Mouse (Mus musculus): Measurements from ENCODE around the gene Elmo1. TPM values are rescaled to one million over a fixed set of nuclear protein-coding genes. Genes with fewer than 3 reads are reported as not detected.

The Elmo1 gene
- total RNA-seq, 2 experiments from 2014 or later, result 45.7 to 47.2 TPM

DNA sequence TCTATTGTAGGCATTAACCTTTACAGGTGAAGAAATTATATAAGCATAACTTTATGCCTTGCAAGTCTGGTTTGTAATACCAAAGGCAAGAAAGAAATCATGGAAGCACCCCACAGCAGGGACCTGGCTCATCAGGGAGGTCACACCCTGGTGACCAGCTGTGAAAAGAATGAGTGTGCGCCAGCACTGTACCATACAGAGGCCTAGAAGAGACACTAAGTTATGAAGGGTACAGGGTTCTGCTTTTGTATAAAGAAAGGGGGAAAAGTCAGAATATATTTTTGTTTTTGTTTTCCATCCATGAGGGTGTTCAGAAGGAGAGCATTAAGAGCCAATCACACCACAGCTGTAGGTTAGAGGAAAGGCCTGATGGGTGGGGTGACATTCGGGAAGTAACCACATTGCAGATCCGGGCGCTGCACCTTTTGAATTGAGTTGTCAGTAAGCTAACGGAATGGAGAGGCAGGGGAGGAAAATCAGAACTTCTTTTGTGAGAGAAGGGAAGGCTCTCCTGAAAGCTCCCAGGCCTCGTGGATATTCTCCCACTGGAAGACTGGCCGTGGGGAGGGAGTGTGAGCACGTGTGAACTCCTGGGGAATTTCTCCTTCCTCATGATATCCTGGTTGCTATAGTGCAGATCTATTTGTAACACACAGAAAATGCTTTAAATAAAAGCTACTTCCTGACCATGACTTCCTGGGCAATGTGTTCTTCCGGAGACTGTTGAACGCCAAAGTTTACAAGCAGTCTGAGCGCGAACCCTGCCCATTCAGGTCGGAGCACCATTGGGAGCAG lies 94.0 kb downstream of the Elmo1 start:
- intact Hi-C loops (cut with DNase I), result loop anchor here (5.0 kb wide), 1 partner anchor 92 kb away; the partner anchor contains the start of gene Elmo1

DNA sequence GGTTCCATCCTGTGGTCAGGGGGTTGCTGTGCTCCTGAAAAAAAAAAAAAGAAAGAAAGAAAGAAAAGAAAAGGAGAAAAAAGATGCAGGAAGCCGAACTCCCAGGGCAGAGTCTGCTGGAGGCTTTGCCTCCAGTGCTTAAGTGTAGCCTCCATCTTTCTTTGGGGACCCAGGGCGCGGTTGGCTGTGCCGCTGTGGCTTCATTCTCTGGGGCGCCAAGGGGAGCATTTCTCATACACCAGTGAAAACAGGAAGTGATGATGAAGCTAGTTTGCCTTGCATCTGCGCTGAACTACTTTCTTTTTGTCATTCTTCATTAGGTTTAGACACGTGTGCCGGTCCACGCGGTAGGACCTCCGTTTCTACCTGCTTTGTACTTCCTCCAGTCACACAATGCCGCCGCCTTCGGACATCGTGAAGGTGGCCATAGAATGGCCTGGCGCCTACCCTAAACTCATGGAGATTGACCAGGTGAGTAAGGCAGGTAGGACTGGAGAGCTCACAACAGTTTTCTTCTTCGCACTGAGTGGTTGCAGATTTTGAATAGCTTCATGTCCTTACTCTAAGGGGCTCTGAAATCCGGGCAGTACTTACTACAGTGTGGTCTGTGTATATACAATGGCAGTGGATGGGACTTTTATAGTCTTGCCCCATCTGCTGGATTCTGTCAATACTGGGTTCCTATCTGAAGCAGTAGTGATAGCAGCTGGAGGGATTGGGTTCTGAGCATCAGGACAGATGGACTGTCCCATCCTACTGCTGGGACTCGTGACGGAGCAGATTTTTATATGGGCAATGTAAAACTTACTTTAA lies 94.8 kb downstream of the Elmo1 start:
- intact Hi-C loops (cut with DNase I), result no loop called here
- no peak for DNase-seq (ENCODE audit: extremely low spot score in 1 of 2, low spot score in 2 of 2)

More for the DNA sequence above, 94.0 kb downstream of the Elmo1 start:
- peak in 1 of 2 experiments; percentile 47 for DNase-seq (ENCODE audit: extremely low spot score in 1 of 2, low spot score in 2 of 2)

DNA sequence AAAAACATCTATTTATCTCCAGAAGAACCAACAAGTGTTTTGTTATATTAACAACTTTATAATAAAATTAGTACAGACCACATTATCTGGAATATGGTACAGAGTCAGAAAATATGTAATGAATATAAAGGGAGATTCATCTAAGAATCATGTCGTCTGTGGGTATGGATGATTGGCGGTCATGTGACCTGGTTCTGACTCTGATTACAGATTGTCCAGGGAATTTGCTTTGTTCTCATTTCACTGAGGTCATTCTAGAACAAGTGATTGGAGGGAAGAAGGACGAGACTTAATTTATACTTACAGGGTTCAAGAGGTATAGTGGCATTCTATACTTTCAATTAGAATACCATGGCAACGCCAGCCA lies 95.4 kb downstream of the Elmo1 start:
- intact Hi-C loops (cut with DNase I), result no loop called here
- DNase-seq (ENCODE audit: extremely low spot score in 1 of 2, low spot score in 2 of 2), result no peak

DNA sequence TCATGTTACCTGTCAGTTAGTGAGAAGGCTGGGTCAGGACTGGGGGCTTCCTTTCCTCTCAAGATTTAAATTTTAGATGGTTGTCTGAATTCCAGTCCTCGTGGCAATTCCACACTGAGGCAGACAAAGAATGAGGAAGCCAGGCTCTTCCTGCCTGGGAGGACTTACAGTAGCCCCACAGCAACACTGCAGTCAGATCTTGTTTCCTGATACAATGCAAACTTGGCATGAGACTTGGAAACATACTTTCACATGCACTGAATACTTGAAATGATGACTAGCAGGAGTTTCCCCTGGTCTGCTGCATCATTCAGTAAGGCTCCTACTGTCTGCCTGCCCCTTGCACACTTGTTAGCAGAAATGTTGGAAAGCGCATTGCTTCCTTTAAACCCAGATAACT lies 97.3 kb downstream of the Elmo1 start:
- no peak for DNase-seq (ENCODE audit: extremely low spot score in 1 of 2, low spot score in 2 of 2)
- intact Hi-C loops (cut with DNase I), result no loop called here

DNA sequence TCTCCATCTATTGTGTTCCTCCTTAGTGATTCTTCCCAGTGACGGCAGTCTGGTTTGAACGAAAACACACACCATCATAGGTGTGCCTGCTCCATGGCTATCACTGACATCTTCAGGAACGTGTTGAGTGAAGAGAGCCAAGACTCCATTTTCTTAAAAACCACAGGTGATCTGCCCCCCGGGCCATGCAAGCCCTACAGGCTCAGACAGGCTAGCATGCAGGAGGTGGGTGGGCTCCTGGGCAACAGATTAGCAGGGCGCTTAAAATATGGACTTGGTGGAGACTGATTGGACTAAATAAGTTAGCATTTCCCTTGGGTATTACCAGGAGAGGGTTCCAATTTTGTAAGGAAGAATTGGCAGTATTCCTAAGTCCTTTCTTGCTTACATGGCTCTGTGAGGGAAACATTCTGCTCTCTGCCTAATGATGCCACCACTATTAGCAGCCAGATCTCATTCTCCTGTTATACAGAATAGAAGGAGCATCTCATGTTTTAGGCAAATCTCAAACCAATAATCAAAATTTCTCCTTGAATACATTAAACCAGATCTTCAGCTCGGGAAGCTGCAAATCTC lies 101.7 kb downstream of the Elmo1 start:
- no peak for DNase-seq (ENCODE audit: extremely low spot score in 1 of 2, low spot score in 2 of 2)
- intact Hi-C loops (cut with DNase I), result no loop called here

DNA sequence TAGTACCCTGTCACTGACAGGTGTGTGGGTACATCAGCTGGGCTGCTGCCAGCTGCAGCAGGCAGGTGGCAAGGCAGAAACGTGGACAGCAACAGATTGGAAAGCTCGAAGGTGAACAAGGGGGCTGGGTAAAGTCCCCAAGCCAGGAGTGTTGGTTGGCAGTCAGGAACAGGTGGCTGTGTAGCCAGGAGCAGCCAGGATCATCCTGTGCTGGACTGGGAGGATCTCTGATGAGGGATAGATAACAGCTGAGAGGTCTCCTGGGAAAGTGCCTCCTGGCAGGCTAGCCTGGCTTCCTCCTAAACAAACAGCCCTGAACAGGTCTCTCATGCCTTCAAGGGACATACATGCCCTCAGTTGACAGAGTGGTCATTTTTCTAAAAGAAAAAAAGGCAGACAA lies 110.2 kb downstream of the Elmo1 start:
- intact Hi-C loops (cut with DNase I), result no loop called here
- DNase-seq (ENCODE audit: extremely low spot score in 1 of 2, low spot score in 2 of 2), result no peak

DNA sequence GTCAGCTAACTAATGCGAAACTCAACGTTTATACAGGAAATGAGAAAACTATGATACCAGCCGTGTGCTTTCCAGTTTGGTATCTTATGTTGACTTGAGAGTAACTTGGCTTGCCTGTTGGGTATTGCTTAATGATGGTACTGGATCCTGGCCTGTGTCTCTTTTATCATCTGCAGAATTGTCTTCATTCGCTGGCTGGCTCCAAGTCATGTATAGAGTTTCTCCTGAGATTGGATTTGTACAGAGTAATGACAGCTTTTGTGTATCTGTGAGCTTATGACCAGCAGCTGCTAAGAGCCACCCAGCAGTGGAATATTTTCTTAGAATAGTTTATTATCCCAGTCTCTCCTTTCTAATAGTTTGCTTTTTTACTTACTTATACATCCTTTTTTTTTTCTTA lies 112.2 kb downstream of the Elmo1 start:
- intact Hi-C loops (cut with DNase I), result no loop called here
- no peak for DNase-seq (ENCODE audit: extremely low spot score in 1 of 2, low spot score in 2 of 2)

DNA sequence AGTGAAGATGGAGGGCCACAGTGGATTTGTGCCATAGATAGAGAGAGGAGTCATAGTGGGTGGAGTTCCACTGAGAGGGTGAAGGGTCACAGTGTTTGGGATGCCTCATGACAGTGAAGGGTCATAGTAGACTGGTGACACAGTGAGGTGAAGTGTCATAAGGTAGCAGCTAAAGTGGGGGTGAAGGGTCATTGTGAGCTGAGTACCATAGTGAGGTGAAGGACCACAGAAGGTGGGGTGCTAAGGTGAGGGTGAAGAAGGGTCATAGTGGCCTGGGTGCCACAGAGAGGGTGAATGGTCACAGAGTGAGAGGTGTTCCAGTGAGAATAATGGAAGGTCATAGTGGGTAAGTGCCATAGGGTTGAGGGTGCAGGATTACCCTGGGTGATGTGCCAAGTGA lies 113.8 kb downstream of the Elmo1 start:
- no peak for DNase-seq (ENCODE audit: extremely low spot score in 1 of 2, low spot score in 2 of 2)
- intact Hi-C loops (cut with DNase I), result no loop called here

DNA sequence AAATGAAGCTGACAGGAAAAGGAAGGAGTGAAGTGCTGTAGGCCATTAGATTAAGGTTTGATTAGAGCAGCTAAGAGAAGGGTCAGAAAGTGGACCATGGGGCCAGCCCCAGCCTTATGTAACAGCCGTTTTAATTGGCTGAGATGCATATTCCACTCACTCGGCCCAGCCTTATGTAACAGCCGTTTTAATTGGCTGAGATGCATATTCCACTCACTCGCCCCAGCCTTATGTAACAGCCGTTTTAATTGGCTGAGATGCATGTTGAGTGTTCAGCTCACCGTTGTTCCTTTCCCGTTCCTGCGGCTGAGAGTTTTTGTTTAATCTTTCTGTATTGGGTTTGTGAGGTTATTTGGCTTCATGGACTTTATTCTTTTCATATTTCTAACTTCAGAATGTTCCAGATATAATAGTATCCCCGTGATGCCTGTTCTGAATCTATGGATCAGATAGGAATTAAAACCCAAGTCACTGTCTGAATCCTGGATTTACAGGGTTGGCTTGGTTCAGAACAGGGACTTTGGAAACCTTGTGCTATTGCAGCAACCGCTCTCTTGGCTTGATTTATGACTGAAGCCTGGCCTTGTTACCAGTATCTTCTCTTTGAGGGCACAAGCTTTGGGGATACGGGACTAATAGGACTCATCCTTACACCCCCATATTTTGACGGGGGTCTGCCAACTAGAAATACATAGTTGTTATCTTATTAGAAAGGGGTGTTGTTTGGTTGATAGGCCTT lies 114.8 kb downstream of the Elmo1 start:
- intact Hi-C loops (cut with DNase I), result no loop called here
- DNase-seq (ENCODE audit: extremely low spot score in 1 of 2, low spot score in 2 of 2), result no peak

DNA sequence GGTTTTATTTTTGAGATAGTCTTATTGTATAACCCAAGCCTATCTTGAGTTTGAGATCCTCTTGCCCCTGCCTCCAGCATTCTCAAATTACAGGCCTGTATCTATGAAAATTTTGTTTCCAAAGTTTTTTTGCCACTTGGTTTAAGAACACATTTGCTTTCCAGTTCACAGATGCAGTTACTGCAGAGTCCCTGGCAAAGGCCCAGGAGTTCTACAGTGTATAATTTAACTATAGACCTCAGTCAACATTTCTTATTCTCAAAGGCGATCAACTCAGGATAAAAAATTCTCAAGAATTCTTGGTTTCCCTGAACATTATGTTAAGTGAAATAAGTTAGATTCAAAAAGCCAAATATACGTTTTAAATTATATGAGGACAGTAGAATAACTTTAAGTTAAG lies 115.3 kb downstream of the Elmo1 start:
- DNase-seq (ENCODE audit: extremely low spot score in 1 of 2, low spot score in 2 of 2), result no peak
- intact Hi-C loops (cut with DNase I), result no loop called here

DNA sequence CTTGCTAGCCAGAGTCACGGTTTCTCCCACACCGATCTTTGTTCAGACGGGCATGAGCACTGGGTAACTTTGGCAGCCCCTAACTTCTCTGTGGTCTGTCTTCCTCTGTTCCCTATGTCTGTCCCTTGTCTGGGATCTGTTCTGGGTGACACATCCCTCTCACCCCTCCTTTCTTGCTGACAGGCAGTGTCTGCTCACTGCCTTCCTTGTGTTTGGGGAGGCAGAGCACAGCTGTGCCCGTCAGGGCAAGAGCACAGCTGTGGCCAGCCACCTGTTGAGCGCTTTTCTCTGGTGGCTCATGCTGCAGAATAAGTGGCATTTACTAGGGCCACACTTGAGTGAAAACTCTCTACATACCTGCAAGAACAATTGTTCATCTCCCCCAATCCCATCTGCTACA lies 116.7 kb downstream of the Elmo1 start:
- DNase-seq (ENCODE audit: extremely low spot score in 1 of 2, low spot score in 2 of 2), result peak in 1 of 2 experiments; percentile 33
- intact Hi-C loops (cut with DNase I), result no loop called here

DNA sequence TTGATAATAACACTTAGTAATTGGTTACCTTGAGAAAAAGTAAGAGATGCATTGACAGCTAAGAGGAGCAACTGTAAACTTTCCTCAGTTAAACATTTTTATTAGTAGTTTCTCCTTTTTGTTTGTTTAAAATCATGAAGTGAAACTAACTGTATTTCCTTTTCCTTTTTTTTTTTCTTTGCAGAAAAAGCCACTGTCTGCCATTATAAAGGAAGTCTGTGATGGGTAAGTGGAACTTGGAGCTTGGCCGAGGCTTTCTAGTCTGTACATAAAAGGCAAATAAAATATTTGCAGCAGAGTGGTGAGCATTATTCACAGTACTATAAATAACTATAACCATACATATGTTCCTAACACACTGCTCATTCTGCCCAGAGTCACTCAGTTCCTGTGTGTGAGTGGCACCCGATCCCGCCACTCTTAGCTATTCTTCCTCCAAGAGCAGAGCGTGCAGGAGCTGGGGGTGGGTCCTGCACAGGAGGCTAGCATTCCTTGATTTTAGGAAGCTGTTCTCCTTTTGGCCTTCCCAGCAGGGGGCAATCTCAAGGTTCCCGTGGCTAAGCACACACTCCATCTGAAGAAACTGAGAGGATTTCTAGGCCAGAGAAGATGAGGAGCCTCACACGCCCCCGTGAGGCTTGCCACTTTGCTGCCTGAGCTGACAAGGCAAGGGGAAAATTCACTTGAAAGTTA lies 117.7 kb downstream of the Elmo1 start:
- intact Hi-C loops (cut with DNase I), result no loop called here
- peak in 1 of 2 experiments; percentile 30 for DNase-seq (ENCODE audit: extremely low spot score in 1 of 2, low spot score in 2 of 2)

DNA sequence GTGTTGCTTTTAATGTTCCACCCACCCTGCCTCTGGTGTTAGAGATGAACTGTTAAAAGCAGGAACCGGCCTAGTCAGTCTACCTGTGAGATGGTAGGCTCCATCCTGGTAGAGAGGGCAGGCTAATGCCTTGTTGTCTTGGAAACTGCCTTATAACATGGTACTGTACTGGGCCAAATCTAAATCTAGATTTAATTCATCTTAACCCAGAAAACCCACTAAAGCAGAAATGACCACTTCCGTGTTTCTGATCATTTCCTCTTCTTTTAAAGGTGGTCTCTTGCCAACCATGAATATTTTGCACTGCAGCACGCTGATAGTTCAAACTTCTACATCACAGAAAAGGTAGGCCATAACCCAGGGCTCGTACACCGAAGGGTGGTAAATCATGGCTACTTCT lies 118.5 kb downstream of the Elmo1 start:
- intact Hi-C loops (cut with DNase I), result no loop called here

DNA sequence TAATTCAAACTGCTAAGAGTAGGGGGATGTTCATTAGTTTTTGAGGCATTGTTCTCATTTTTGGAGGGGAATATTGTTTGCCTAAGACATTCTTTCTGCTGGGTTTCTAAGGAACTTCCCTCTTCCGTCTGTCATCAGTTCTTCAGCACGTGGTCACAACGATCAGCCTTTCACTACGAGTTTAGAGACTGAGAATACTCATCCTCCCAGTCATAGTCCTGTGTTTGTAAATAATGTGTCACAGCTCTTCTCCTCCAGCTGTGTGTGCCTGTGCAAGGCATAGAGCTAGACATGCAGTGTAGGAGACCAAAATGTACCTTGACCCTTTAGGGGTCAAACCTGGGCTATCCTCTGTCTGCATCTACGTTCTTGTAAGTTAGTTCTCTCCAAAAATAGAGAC lies 121.4 kb downstream of the Elmo1 start:
- intact Hi-C loops (cut with DNase I), result no loop called here
- no peak for DNase-seq (ENCODE audit: extremely low spot score in 1 of 2, low spot score in 2 of 2)

More for the DNA sequence above, 118.5 kb downstream of the Elmo1 start:
- no peak for DNase-seq (ENCODE audit: extremely low spot score in 1 of 2, low spot score in 2 of 2)

DNA sequence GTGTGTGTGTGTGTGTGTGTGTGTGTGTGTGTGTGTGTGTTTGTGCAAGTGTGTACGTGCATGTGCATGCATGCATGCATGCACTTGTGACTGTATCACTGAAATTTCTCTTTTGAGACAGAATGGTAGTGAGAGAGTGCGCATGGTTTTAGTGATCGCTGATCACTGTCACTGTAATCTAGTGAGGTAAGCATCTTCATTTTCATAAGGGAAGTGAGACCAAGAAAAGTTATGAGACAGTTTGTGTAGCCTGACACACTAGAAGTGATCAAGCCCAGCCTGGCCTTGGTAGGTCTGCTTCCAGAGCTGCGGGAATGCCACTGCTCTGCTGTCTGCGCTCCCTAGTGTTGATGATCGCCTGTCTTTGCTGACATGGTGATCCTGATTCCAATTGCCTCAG lies 122.3 kb downstream of the Elmo1 start:
- no peak for DNase-seq (ENCODE audit: extremely low spot score in 1 of 2, low spot score in 2 of 2)
- intact Hi-C loops (cut with DNase I), result no loop called here

DNA sequence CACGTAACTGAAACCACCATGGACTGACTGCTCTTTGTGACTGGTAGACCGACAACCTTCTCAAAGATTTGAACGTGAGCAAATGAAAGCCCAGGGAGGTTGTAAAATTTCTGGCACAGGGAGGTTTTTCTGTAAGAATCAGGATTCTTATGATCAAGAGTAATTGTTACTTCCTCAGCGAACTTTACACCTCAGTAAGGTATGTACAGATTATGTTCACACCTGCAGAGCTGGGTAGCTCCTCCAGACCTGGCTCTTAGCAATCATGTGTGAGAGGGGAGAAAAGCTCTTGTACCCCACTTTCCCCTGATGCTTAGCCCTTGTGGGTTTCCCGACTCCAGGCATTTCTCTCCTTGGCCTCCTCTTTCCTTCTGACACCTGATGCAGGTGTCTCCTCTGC lies 123.5 kb downstream of the Elmo1 start:
- DNase-seq (ENCODE audit: extremely low spot score in 1 of 2, low spot score in 2 of 2), result no peak
- intact Hi-C loops (cut with DNase I), result no loop called here

DNA sequence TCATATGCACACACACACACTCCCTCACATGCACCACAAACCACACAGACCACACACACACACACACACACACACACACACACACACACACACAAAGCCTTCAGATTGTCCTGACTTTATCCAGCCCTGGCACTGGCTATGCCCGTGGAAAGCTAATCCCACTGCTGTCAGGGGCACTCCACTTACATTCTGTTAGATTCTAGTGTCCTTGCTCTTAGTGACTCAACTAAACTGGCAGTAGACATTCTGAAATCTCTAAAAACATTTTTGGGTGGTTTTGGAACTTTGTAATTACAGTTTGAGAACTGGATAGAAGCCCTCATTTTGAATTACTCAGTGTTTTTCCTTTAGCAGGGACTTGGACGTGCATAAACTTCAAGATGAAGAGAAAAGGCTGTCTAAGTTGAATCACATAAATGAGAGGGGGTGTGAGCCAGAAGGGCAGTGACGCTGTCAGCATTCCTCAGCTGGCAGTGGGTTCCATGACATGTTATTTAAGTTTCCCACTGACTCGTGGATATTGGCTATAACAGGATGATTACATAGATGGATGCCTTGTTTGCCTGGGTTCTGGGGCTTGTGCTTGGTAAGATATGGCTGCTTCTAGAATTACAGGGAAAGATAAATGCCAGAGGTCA lies 127.2 kb downstream of the Elmo1 start:
- no peak for DNase-seq (ENCODE audit: extremely low spot score in 1 of 2, low spot score in 2 of 2)
- intact Hi-C loops (cut with DNase I), result no loop called here

DNA sequence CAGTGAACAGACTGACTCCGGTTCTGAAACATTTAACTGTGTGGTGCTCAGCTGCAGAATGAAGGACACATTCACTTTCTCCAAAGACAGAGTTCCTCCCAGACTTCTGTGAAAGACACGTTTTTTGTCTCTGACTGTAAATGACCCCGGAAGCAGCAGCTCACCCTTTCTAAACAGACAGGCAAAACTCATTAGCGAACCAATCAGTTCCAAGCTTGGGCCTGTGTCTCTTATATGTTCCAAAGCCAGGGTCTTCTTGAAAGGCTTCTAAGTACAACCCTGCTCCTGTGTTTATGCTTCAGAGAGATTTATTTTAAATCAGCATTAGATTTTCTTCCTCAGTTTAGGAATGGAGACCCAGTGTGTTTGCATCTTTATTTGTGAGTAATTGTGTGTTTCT lies 127.7 kb downstream of the Elmo1 start:
- intact Hi-C loops (cut with DNase I), result no loop called here
- DNase-seq (ENCODE audit: extremely low spot score in 1 of 2, low spot score in 2 of 2), result no peak
